Mouse (Mus musculus): ENCODE measurements around the gene Macrod1. TPM values are rescaled to one million over a fixed set of nuclear protein-coding genes. Genes with fewer than 3 reads are reported as not detected.

Macrod1 gene
- polyA plus RNA-seq (2012; rRNA removed) = 30.8 and 33.8 TPM in 2 replicates

DNA sequence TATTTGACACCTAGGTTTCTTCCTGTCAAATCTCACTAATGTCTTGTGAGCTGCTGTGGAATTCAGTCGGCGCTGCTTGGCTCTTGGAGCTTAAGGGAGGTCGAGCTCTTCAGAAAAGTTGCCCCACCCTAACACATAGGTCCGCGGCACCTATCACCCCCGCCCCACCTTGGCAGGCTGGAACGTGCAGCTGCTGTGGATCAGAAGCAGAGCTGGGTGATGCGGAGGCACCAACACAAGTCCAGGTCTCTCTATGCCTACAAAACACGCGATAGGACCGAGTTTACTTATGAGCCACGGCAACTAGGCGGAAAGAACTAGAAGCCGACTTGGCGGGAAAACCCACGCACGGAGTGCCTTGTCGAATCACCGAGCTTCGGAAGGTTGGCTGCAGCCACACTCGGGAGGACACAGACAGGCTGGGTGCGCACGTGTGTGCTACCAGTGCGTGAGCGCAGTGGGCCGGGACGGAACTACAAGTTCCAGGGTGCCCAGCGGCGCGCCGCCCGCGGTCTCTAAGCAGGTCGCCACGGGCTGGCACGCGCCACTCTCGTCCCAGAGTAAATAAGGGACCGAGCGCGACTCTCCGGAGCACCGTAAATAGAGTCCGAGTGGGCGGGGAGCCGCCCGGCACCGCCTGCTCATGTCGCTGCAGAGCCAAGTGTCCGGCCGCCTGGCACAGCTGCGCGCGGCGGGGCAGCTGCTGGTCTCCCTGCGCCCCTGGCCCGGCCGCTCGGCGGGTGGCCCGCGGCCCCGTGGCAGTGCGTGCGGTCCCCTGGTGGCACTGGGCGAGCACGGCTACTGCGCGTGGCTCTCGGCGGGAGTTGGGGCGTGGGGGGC, at the start of gene Macrod1:
Gene Macrod1, plus strand, starts transcription at position 563 of the 840 bp plus-strand sequence.
- Histone ChIP-seq H3K27ac (ENCODE audit: insufficient read depth, low read length) (no peak within 1 kb of the TSS), H3K27me3 (ENCODE audit: control insufficient read depth, insufficient read depth, low read length) (no peaks in the 10 kb centered on the region), H3K4me1 (ENCODE audit: control insufficient read depth, insufficient read depth, low read length) (peaks cover 2% of the 10 kb centered on the region; the same call in 1 of the 2 replicates), H3K4me3 (replicated peaks; ENCODE audit: insufficient read depth, low read depth, low read length) (peak within 1 kb of the TSS; percentile 40)
- TF ChIP-seq POLR2A (IDR thresholded peaks at IDR 0.05; ENCODE audit: borderline replicate concordance, insufficient read depth, low read length) = no peak; the same call in 1 of the 2 replicates
- DNase-seq = peak; percentile 80 to 82
- WGBS = 1% methylated on average over 72 of the region's 72 CpGs

DNA sequence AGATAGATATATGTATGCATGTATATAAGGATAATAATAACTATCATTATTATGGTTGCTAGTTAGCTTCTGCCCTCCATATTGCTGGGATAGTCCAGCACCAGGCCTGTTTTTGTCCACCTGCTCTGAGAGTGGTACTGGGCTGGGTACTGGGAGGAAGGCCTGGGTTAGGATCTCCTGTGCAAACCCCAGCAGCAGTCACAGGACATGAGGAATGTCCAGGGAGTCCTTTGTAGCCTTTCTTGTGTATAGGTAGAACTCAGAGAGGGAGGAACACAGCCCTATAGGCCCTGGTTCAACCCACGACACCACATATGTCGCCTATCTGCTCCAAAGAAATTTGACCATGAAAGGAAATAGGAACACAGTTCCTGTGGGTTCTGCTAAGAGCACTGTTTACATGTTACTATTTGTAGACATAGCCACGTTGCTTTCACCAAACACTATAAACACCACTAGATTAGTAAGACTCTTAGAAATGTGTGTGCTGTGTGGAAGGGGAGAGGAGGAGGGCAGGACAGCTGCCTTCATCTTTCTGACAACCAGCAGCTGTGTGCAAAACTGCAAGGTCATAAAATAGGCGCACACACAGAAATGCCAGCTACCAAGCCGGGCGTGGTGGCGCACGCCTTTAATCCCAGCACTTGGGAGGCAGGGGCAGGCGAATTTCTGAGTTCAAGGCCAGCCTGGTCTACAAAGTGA, 49.6 kb upstream of the Macrod1 start:
- 87% methylated on average over 9 of the region's 9 CpGs for WGBS
- no peak overlapping the region for H3K4me3 ChIP-seq (replicated peaks; ENCODE audit: insufficient read depth, low read depth, low read length)
- H3K27ac ChIP-seq (ENCODE audit: insufficient read depth, low read length) = no peak overlapping the region
- TF ChIP-seq POLR2A (IDR thresholded peaks at IDR 0.05; ENCODE audit: borderline replicate concordance, insufficient read depth, low read length) = no peak
- TF ChIP-seq CTCF (IDR thresholded peaks at IDR 0.05; ENCODE audit: borderline replicate concordance, insufficient read depth, low read depth, low read length) = no peak
- no peak for DNase-seq
- H3K4me1 ChIP-seq (ENCODE audit: control insufficient read depth, insufficient read depth, low read length) = no peaks in the 10 kb centered on the region
- H3K27me3 ChIP-seq (ENCODE audit: control insufficient read depth, insufficient read depth, low read length) = no peaks in the 10 kb centered on the region

DNA sequence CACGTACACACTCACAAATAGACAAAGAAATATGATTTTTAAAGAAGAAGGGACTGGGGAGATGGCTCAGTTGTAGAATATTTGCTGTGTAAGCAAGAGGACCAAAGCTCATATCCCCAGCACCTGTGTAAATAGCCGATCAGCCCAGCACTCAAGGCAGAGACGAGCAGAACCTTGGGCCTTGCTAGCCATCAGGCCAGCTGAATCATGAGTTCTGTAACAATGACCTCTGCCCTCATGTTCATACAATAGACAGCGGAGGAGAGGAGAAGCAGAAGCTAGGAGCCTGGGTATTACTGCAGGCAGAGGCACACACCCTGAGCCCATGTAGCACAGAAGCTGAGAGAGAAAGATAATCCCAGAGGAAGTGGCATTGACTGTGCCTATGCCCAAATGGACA, 44.2 kb upstream of the Macrod1 start:
- TF ChIP-seq POLR2A (IDR thresholded peaks at IDR 0.05; ENCODE audit: borderline replicate concordance, insufficient read depth, low read length) = no peak
- no peak for TF ChIP-seq CTCF (IDR thresholded peaks at IDR 0.05; ENCODE audit: borderline replicate concordance, insufficient read depth, low read depth, low read length)
- WGBS = 87% methylated on average over 4 of the region's 4 CpGs
- no peak overlapping the region for H3K4me3 ChIP-seq (replicated peaks; ENCODE audit: insufficient read depth, low read depth, low read length)
- no peaks in the 10 kb centered on the region for H3K27me3 ChIP-seq (ENCODE audit: control insufficient read depth, insufficient read depth, low read length)
- no peak for DNase-seq
- H3K4me1 ChIP-seq (ENCODE audit: control insufficient read depth, insufficient read depth, low read length) = no peaks in the 10 kb centered on the region
- H3K27ac ChIP-seq (ENCODE audit: insufficient read depth, low read length) = no peak overlapping the region

DNA sequence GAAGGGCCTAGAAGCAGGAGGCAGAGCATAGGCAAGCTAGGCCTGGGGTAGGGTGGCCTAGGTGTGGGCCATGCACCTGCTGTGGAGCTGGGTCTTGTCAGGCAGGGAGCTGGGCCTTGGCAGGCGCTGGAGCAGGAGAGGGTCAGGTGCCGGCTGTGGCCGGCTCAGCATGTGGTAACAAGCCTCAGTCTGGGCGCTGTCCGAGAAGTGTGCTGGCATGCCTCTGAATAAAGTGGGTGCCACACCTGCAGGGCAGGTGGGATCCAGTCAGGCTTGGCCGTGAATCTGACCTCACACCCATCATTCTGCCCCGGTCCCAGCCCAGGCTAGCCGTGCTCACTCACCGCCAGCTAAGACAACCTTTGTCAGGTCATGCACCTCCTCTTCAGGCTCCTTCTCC, 42.6 kb upstream of the Macrod1 start:
- H3K27ac ChIP-seq (ENCODE audit: insufficient read depth, low read length) = no peak overlapping the region
- H3K4me1 ChIP-seq (ENCODE audit: control insufficient read depth, insufficient read depth, low read length) = no peaks in the 10 kb centered on the region
- no peak for TF ChIP-seq CTCF (IDR thresholded peaks at IDR 0.05; ENCODE audit: borderline replicate concordance, insufficient read depth, low read depth, low read length)
- TF ChIP-seq POLR2A (IDR thresholded peaks at IDR 0.05; ENCODE audit: borderline replicate concordance, insufficient read depth, low read length) = no peak
- DNase-seq = no peak
- H3K27me3 ChIP-seq (ENCODE audit: control insufficient read depth, insufficient read depth, low read length) = no peaks in the 10 kb centered on the region
- H3K4me3 ChIP-seq (replicated peaks; ENCODE audit: insufficient read depth, low read depth, low read length) = no peak overlapping the region
- WGBS = 75% methylated on average over 9 of the region's 9 CpGs

DNA sequence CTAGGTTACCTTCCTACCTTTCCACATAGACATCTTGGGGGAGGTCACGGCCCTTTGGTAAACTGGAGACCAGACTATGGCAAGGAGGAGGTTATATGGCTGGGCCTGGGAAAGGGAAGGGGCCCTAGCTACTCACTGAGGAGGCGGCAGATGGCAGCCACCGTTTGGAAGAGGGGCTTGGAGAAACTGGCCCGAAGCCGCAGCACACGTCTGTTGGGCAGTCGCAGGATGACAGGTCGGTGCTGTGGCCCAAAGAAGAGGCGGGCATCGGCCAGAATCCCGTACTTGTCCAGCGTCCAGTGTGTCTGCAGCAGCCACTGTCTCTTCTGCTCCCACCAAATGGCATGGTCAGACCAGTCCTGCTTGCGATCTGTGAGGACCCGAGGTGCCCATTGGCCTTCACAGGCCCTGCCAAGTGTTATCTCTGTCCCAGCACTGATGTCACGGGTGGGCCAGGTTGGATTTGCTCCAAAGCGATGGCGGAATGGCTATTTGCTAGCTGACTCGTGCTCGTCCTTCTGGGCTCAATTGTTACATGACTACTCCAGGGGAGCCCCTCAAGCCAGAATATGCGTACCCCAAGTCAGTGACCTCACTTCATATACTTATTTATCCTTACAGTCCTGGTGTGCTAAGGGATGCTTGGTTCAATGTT, 42.0 kb upstream of the Macrod1 start:
- WGBS = 63% methylated on average over 20 of the region's 20 CpGs
- Histone ChIP-seq H3K27me3 (ENCODE audit: control insufficient read depth, insufficient read depth, low read length) (no peaks in the 10 kb centered on the region), H3K4me3 (replicated peaks; ENCODE audit: insufficient read depth, low read depth, low read length) (no peak overlapping the region), H3K4me1 (ENCODE audit: control insufficient read depth, insufficient read depth, low read length) (no peaks in the 10 kb centered on the region), H3K27ac (ENCODE audit: insufficient read depth, low read length) (no peak overlapping the region)
- no peak for DNase-seq
- TF ChIP-seq CTCF (IDR thresholded peaks at IDR 0.05; ENCODE audit: borderline replicate concordance, insufficient read depth, low read depth, low read length) (no peak), POLR2A (IDR thresholded peaks at IDR 0.05; ENCODE audit: borderline replicate concordance, insufficient read depth, low read length) (no peak)

DNA sequence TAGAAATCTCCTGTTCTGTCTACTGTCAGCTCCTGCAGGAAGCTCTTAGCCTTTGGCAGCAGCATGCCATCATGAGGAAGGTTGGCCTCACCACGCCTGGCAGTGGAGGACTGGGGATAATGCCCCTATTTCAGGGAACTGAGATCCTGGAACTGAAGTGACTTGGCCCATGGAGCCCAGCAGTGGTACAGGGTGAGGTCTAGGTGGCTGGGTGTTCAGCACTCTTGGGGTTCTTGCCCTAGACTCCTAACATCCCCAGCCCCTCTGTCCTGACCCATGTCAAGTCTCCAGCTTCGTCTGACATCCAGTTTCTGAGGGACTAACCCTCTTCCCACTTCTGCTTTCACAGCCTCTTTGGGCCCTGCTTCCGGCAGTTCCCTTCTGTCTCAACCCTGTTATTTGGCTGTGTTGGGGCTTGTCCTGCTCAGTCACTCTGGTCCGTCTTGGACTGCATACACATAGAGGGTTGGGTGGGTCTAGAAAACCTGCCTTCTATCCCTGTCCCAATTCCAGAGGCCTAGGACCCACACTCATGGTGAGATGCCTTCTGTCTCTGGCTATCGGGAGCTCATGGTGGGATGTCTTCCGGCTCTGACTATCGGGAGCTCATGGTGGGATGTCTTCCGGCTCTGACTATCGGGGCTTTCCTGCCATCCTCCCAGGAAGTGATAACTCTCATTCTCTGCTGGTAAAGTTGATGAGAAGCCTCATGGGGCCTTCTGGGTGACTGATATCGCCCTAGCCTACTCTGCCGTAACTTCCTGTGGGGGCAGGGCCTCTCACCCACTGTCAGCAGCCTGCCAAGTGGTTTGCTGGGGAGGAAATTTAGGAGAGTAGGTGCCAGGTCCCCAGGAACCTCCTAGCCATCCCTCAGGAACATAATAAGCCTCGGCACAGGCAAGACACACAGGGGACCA, 38.8 kb upstream of the Macrod1 start:
- no peak for DNase-seq
- H3K27me3 ChIP-seq (ENCODE audit: control insufficient read depth, insufficient read depth, low read length) = no peaks in the 10 kb centered on the region
- no peak for TF ChIP-seq CTCF (IDR thresholded peaks at IDR 0.05; ENCODE audit: borderline replicate concordance, insufficient read depth, low read depth, low read length)
- TF ChIP-seq POLR2A (IDR thresholded peaks at IDR 0.05; ENCODE audit: borderline replicate concordance, insufficient read depth, low read length) = no peak
- WGBS = 82% methylated on average over 12 of the region's 12 CpGs
- no peaks in the 10 kb centered on the region for H3K4me1 ChIP-seq (ENCODE audit: control insufficient read depth, insufficient read depth, low read length)
- no peak overlapping the region for H3K4me3 ChIP-seq (replicated peaks; ENCODE audit: insufficient read depth, low read depth, low read length)
- H3K27ac ChIP-seq (ENCODE audit: insufficient read depth, low read length) = no peak overlapping the region

DNA sequence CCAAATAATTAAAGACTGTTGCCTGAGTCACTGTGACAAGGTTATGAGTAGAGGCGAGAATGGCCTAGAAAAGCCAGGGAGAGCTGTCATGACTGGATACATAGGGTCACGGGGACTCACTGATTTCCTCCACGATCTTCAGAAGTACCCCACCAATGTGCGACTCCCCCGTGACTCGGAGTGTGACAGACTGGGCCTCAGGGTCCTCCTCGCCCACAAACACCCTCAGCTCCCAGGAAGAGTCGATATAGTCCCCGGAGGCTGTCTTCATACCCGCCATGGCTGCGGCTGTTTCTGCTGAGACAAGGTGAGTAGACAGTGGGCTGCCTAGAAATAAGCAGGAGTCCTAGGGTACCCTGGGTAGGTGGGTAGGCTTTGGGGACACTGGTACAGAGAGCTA, 38.1 kb upstream of the Macrod1 start:
- no peak for DNase-seq
- H3K27me3 ChIP-seq (ENCODE audit: control insufficient read depth, insufficient read depth, low read length) = no peaks in the 10 kb centered on the region
- H3K4me1 ChIP-seq (ENCODE audit: control insufficient read depth, insufficient read depth, low read length) = no peaks in the 10 kb centered on the region
- H3K27ac ChIP-seq (ENCODE audit: insufficient read depth, low read length) = no peak overlapping the region
- no peak overlapping the region for H3K4me3 ChIP-seq (replicated peaks; ENCODE audit: insufficient read depth, low read depth, low read length)
- TF ChIP-seq POLR2A (IDR thresholded peaks at IDR 0.05; ENCODE audit: borderline replicate concordance, insufficient read depth, low read length) (no peak), CTCF (IDR thresholded peaks at IDR 0.05; ENCODE audit: borderline replicate concordance, insufficient read depth, low read depth, low read length) (no peak)
- 92% methylated on average over 11 of the region's 11 CpGs for WGBS
